Comparison of ENCODE assay signal across 1 mouse cellular context in the genomic region with DNA sequence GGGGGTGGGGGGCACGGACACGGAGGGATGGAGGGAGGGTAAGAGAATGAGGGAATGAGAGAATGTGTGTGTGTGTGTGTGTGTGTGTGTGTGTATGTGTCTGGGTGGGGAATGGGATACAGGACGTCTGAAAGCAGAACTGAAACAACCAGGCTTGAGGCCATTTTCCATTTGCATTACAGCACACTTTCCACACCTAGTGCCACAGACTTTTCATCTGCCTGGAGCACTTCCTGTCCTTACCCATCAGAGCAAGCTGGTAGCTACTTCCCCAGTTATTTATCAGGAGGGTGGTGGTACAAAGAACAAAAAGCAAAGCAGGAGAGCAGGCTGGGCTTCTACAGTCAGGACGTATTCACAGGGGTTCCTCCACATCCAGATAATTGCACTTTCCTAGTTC.
TF ChIP-seq lines count a peak whose summit lies in the region.

No protein-coding gene starts in this region.

TF ChIP-seq in CH12.LX, 34 proteins besides CTCF, POLR2A, EP300 and RAD21 (continued from another document):
- TF ChIP-seq JUN (IDR thresholded peaks at IDR 0.05; ENCODE audit: insufficient read depth, low read depth, low read length) (peak; percentile 96), MEF2A (IDR thresholded peaks at IDR 0.05; ENCODE audit: borderline replicate concordance, low read depth, low read length) (peak; percentile 87; the same call in 1 of the 2 replicates), MXI1 (IDR thresholded peaks at IDR 0.05; ENCODE audit: low read depth, low read length) (no peak; the same call in 1 of the 2 replicates), SMC3 (IDR thresholded peaks at IDR 0.05; ENCODE audit: low read depth, low read length) (no peak), ZNF384 (IDR thresholded peaks at IDR 0.05; ENCODE audit: low read depth, low read length) (no peak; the same call in 1 of the 2 replicates), NELFE (IDR thresholded peaks at IDR 0.05; ENCODE audit: low read depth, low read length) (no peak), MAZ (IDR thresholded peaks at IDR 0.05; ENCODE audit: low read depth, low read length) (peak; percentile 74), BHLHE40 (IDR thresholded peaks at IDR 0.05; ENCODE audit: low read depth, low read length) (peak; percentile 92), CHD2 (IDR thresholded peaks at IDR 0.05; ENCODE audit: low read length) (peak; percentile 90), MAFK (IDR thresholded peaks at IDR 0.05; ENCODE audit: insufficient replicate concordance, low read length) (peak; percentile 74; the same call in 1 of the 2 replicates), SIN3A (IDR thresholded peaks at IDR 0.05; ENCODE audit: low read length) (0 out of 2 replicates have a peak, but pooled peaks have one; percentile 39), USF1 (IDR thresholded peaks at IDR 0.05; ENCODE audit: low read depth, low read length) (no peak), UBTF (IDR thresholded peaks at IDR 0.05; ENCODE audit: low read depth, low read length) (no peak), NRF1 (IDR thresholded peaks at IDR 0.05; ENCODE audit: low read depth, low read length) (no peak), MAX (IDR thresholded peaks at IDR 0.05; ENCODE audit: low read length) (peak; percentile 41; the same call in 1 of the 2 replicates), JUND (conservative IDR thresholded peaks at IDR 0.05; ENCODE audit: low read depth, low read length) (peak; percentile 77), ZC3H11A (IDR thresholded peaks at IDR 0.05; ENCODE audit: low read depth, low read length) (no peak), MYC (IDR thresholded peaks at IDR 0.05; ENCODE audit: low read depth, low read length) (peak; percentile 80), E2F4 (IDR thresholded peaks at IDR 0.05; ENCODE audit: insufficient replicate concordance, low read depth, low read length) (no peak)
